Mouse (Mus musculus): Measurements from ENCODE around the gene Ralgds. TPM values are rescaled to one million over a fixed set of nuclear protein-coding genes. Genes with fewer than 3 reads are reported as not detected.

Ralgds gene
- polyA plus RNA-seq, 1 experiment from 2014 or later, result 86.7 TPM

- peak; percentile 60 for DNase-seq (ENCODE audit: low spot score)
- Histone ChIP-seq H3K27ac (ENCODE audit: low read depth, low read length) (peak overlapping the region; percentile 74), H3K36me3 (ENCODE audit: control insufficient read depth, insufficient read depth, low read length) (peaks cover 7% of the 10 kb centered on the region), H3K4me2 (ENCODE audit: low read depth) (no peak overlapping the region), H3K9ac (ENCODE audit: low read length) (no peak overlapping the region), H3K4me1 (ENCODE audit: control insufficient read depth, insufficient read depth, low read length) (peaks cover 54% of the 10 kb centered on the region), H3K4me3 (ENCODE audit: low read depth, low read length) (no peak overlapping the region), H3K9me3 (ENCODE audit: control insufficient read depth, low read length) (no peaks in the 10 kb centered on the region), H3K27me3 (ENCODE audit: control insufficient read depth, insufficient read depth, low read length) (no peaks in the 10 kb centered on the region)
- 43% methylated on average over 7 of the region's 7 CpGs for WGBS
- peak; percentile 63; the same call in 1 of the 2 replicates for ATAC-seq (ENCODE audit: insufficient read depth, low FRiP score, low TSS enrichment)
Measured at GRCm38 (mm10) chr2:28539206-28539605, 26.3 kb downstream of the Ralgds start.

DNA sequence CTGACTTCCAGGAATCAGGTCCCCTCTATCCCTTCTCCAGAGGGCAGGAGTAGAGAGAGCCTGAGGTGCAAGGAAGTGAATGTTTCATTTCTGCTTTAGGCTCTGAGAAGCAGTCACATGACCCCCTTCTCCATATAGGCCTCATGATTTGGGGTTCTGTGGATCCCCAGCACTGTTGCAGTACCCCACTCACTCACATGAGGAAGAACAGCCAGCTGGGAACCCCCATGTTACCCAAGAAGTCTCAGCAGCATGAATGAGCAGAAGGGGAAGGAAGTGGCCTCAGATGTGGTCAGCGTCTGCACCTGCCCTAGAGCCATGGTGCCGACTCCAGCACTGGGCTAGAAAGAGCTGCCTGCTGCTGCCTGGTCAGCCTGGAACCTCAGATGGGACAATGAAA, 27.0 kb downstream of the Ralgds start:
- Histone ChIP-seq H3K9ac (ENCODE audit: low read length) (no peak overlapping the region), H3K4me2 (ENCODE audit: low read depth) (no peak overlapping the region), H3K27me3 (ENCODE audit: control insufficient read depth, insufficient read depth, low read length) (no peaks in the 10 kb centered on the region), H3K4me3 (ENCODE audit: low read depth, low read length) (no peak overlapping the region), H3K36me3 (ENCODE audit: control insufficient read depth, insufficient read depth, low read length) (peaks cover 11% of the 10 kb centered on the region), H3K9me3 (ENCODE audit: control insufficient read depth, low read length) (no peaks in the 10 kb centered on the region), H3K4me1 (ENCODE audit: control insufficient read depth, insufficient read depth, low read length) (peaks cover 47% of the 10 kb centered on the region), H3K27ac (ENCODE audit: low read depth, low read length) (no peak overlapping the region)
- WGBS, result 82% methylated on average over 2 of the region's 2 CpGs
- DNase-seq (ENCODE audit: low spot score), result no peak
- no peak for ATAC-seq (ENCODE audit: insufficient read depth, low FRiP score, low TSS enrichment)

- Histone ChIP-seq H3K36me3 (ENCODE audit: control insufficient read depth, insufficient read depth, low read length) (peaks cover 13% of the 10 kb centered on the region), H3K9ac (ENCODE audit: low read length) (no peak overlapping the region), H3K4me3 (ENCODE audit: low read depth, low read length) (no peak overlapping the region), H3K4me2 (ENCODE audit: low read depth) (no peak overlapping the region), H3K4me1 (ENCODE audit: control insufficient read depth, insufficient read depth, low read length) (peaks cover 39% of the 10 kb centered on the region), H3K27ac (ENCODE audit: low read depth, low read length) (no peak overlapping the region), H3K27me3 (ENCODE audit: control insufficient read depth, insufficient read depth, low read length) (no peaks in the 10 kb centered on the region), H3K9me3 (ENCODE audit: control insufficient read depth, low read length) (no peaks in the 10 kb centered on the region)
- WGBS, result 83% methylated on average over 8 of the region's 8 CpGs
- DNase-seq (ENCODE audit: low spot score) (no peak), ATAC-seq (ENCODE audit: insufficient read depth, low FRiP score, low TSS enrichment) (no peak)
Measured at GRCm38 (mm10) chr2:28540587-28541227, 27.8 kb downstream of the Ralgds start.

DNA sequence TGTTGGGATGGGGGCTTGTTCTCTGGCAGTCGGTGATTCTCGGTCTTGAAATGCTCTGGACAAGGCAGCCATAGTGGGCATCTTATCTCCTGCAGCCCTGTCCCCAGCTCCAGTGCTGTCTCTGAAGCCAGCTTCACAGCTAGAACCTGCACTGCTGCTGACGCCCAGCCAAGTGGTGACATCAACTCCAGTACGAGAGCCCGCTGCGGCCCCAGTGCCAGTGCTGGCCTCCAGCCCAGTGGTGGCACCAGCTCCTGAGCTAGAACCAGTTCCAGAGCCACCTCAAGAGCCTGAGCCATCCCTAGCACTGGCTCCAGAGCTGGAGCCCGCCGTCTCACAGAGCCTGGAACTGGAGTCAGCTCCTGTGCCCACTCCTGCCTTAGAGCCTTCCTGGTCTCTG, 31.0 kb downstream of the Ralgds start:
- Histone ChIP-seq H3K4me1 (ENCODE audit: control insufficient read depth, insufficient read depth, low read length) (peaks cover 14% of the 10 kb centered on the region), H3K4me2 (ENCODE audit: low read depth) (no peak overlapping the region), H3K4me3 (ENCODE audit: low read depth, low read length) (no peak overlapping the region), H3K27me3 (ENCODE audit: control insufficient read depth, insufficient read depth, low read length) (no peaks in the 10 kb centered on the region), H3K27ac (ENCODE audit: low read depth, low read length) (no peak overlapping the region), H3K9me3 (ENCODE audit: control insufficient read depth, low read length) (no peaks in the 10 kb centered on the region), H3K36me3 (ENCODE audit: control insufficient read depth, insufficient read depth, low read length) (peaks cover 18% of the 10 kb centered on the region), H3K9ac (ENCODE audit: low read length) (no peak overlapping the region)
- ATAC-seq (ENCODE audit: insufficient read depth, low FRiP score, low TSS enrichment) (no peak), DNase-seq (ENCODE audit: low spot score) (no peak)
- 92% methylated on average over 8 of the region's 8 CpGs for WGBS

DNA sequence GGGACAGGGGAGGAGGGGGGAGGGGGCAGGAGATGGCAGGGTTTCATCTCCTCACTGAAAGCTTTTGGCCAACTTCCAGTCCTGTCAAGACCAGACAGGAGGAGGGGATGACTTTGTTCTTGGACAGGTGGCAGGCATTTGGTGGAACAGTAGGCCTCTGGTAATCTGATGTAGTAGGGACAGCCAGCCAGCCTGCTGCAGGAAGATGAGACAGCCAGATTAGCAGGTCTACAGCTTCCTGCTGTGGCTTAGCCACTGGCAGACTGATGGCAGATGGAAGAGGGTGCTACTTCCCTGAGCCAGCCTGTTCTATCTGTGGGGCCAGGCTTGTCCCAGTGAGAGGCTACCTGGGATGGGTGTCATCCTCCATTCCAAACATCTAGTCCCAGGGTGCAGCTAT, 33.1 kb downstream of the Ralgds start:
- Histone ChIP-seq H3K36me3 (ENCODE audit: control insufficient read depth, insufficient read depth, low read length) (peaks cover 31% of the 10 kb centered on the region), H3K27ac (ENCODE audit: low read depth, low read length) (no peak overlapping the region)
- DNase-seq (ENCODE audit: low spot score), result no peak

DNA sequence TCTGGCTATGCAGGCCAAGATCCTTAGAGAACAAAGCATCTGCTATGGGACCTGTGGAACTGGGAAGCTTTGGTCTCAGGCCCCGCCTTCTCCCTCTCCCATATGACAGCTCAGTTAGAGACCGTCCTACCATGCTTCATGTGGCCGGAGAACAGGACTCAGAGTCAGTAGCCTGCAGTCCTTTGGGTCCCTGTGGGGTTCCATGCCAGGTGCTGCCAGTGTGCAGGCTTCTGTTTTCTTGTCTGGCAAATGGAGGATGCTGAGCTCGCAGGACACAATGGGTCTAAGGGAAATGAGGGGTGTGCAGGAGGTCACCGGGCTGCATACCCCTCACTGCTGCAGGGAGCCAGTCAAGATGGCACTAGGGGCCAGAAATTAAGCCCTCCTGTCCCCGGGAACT, 33.6 kb downstream of the Ralgds start:
- Histone ChIP-seq H3K9me3 (ENCODE audit: control insufficient read depth, low read length) (no peaks in the 10 kb centered on the region), H3K36me3 (ENCODE audit: control insufficient read depth, insufficient read depth, low read length) (peaks cover 31% of the 10 kb centered on the region), H3K27me3 (ENCODE audit: control insufficient read depth, insufficient read depth, low read length) (no peaks in the 10 kb centered on the region), H3K4me3 (ENCODE audit: low read depth, low read length) (no peak overlapping the region), H3K4me1 (ENCODE audit: control insufficient read depth, insufficient read depth, low read length) (no peaks in the 10 kb centered on the region), H3K4me2 (ENCODE audit: low read depth) (no peak overlapping the region), H3K27ac (ENCODE audit: low read depth, low read length) (no peak overlapping the region), H3K9ac (ENCODE audit: low read length) (no peak overlapping the region)
- DNase-seq (ENCODE audit: low spot score) (no peak), ATAC-seq (ENCODE audit: insufficient read depth, low FRiP score, low TSS enrichment) (no peak)
- WGBS, result 88% methylated on average over 6 of the region's 6 CpGs

More for the DNA sequence above, 33.1 kb downstream of the Ralgds start:
- Histone ChIP-seq H3K4me3 (ENCODE audit: low read depth, low read length) (no peak overlapping the region), H3K4me2 (ENCODE audit: low read depth) (no peak overlapping the region), H3K9ac (ENCODE audit: low read length) (no peak overlapping the region), H3K4me1 (ENCODE audit: control insufficient read depth, insufficient read depth, low read length) (no peaks in the 10 kb centered on the region), H3K27me3 (ENCODE audit: control insufficient read depth, insufficient read depth, low read length) (no peaks in the 10 kb centered on the region), H3K9me3 (ENCODE audit: control insufficient read depth, low read length) (no peaks in the 10 kb centered on the region)
- no peak for ATAC-seq (ENCODE audit: insufficient read depth, low FRiP score, low TSS enrichment)

GRCm38 (mm10) chr2:28547237-28548172, 34.6 kb downstream of the Ralgds start:
- Histone ChIP-seq H3K27ac (ENCODE audit: low read depth, low read length) (no peak overlapping the region), H3K36me3 (ENCODE audit: control insufficient read depth, insufficient read depth, low read length) (peaks cover 36% of the 10 kb centered on the region), H3K4me1 (ENCODE audit: control insufficient read depth, insufficient read depth, low read length) (no peaks in the 10 kb centered on the region), H3K9ac (ENCODE audit: low read length) (no peak overlapping the region), H3K9me3 (ENCODE audit: control insufficient read depth, low read length) (no peaks in the 10 kb centered on the region), H3K4me3 (ENCODE audit: low read depth, low read length) (no peak overlapping the region), H3K4me2 (ENCODE audit: low read depth) (no peak overlapping the region), H3K27me3 (ENCODE audit: control insufficient read depth, insufficient read depth, low read length) (no peaks in the 10 kb centered on the region)
- WGBS, result 60% methylated on average over 11 of the region's 11 CpGs
- ATAC-seq (ENCODE audit: insufficient read depth, low FRiP score, low TSS enrichment) (no peak; the same call in 1 of the 2 replicates), DNase-seq (ENCODE audit: low spot score) (peak; percentile 82)

- Histone ChIP-seq H3K27me3 (ENCODE audit: control insufficient read depth, insufficient read depth, low read length) (no peaks in the 10 kb centered on the region), H3K36me3 (ENCODE audit: control insufficient read depth, insufficient read depth, low read length) (peaks cover 30% of the 10 kb centered on the region), H3K4me3 (ENCODE audit: low read depth, low read length) (no peak overlapping the region), H3K4me2 (ENCODE audit: low read depth) (no peak overlapping the region), H3K4me1 (ENCODE audit: control insufficient read depth, insufficient read depth, low read length) (no peaks in the 10 kb centered on the region), H3K27ac (ENCODE audit: low read depth, low read length) (no peak overlapping the region), H3K9me3 (ENCODE audit: control insufficient read depth, low read length) (no peaks in the 10 kb centered on the region), H3K9ac (ENCODE audit: low read length) (no peak overlapping the region)
- ATAC-seq (ENCODE audit: insufficient read depth, low FRiP score, low TSS enrichment) (no peak), DNase-seq (ENCODE audit: low spot score) (no peak)
- WGBS, result 90% methylated on average over 13 of the region's 13 CpGs
Measured at GRCm38 (mm10) chr2:28549157-28549556, 36.2 kb downstream of the Ralgds start.

Measured in neural tube, embryonic 11.5 days (tissue).